Mouse (Mus musculus) bone marrow, adult 2 months (tissue): ENCODE data around the gene Cxcl17.

ENCODE experiments used
- CTCF ChIP-seq: fragments of 200-500 bp; IDR thresholded peaks from 2 replicates; pipeline ENCODE4 v1.5.1; 2011; ENCODE audit warnings: low read length, control low read depth; ENCODE audit not compliant: control insufficient read depth, insufficient read depth
- POLR2A ChIP-seq: fragments of 200-500 bp; IDR thresholded peaks from 2 replicates; pipeline ENCODE4 v1.6.1; 2011; ENCODE audit warnings: low read depth, mild to moderate bottlenecking, control low read depth, low read length, borderline replicate concordance; ENCODE audit not compliant: control insufficient read depth

GRCm38 (mm10) chr7:25411861-25412260 lies 825 bp downstream of the Cxcl17 start:
- TF ChIP-seq CTCF (no peak), POLR2A (no peak)
